Mouse (Mus musculus): Measurements from ENCODE around the gene Fam71e1. TPM values are rescaled to one million over a fixed set of nuclear protein-coding genes. Genes with fewer than 3 reads are reported as not detected.

Fam71e1 gene
- total RNA-seq (2021) = 10 to 100 TPM; 23.8 to 27.3 TPM

DNA sequence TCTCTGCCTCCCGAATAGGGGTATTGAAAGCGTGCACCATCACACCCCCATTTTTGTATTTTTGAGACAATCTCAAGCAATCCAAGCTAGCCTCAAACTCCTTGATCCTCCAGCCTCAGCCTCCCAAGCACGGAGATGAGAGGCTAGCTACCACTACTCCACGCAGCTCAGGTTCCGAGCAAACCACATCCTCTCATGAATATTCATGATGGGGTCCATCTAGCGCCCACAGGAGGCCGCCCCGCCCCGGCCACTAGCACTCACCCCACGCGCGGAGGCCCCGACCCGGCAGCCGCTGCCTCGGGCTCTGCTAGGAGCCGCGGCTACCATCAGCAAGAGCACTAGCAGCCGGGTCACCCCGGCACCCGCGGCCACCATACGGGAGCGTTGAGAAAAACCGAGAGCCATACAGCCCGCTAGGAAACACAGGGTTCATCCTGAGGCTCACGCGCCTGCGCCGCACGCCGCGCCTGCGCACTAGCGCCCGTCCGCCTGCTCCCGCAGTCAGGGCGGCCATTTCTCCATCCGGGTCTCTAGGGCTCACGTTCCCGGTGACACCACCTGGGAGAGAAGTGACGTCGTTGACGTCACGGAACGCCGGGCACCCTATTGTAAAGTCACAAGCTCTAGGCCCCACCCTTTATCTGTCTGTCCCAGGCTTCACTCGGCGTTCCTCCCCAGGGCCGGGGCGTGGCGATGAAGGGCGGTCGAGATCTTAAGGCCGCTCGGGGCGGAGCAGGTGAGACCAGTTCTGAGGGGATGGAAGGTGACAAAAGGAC, at the start of gene Fam71e1, which contains the start of gene Emc10:
Fam71e1 (plus strand) TSS at position 590 of the 779 bp plus-strand sequence.
Emc10 (minus strand) TSS at position 538 of the 779 bp plus-strand sequence.
- peak; percentile 98 for DNase-seq
- intact Hi-C loops (cut with DNase I) = no loop called here

DNA sequence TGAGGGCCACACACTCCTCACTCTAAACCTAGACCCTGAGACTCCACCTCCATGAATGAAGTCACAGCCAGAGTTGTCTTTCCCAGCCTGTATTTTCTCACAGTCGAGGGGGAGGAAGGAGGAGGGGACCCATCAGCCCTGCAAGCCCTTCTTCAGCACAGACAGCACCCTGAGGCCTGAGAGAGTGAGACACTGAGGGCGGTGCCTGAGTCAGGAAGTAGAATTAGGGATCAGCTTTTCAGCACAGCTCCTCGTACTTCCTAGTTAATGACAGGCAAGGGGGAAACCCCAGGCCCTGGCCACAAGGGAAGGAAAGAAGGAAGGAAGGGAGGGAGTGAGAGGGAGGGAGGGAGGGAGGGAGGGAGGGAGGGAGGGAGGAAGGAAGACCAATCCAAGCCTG, 43.1 kb upstream of the Fam71e1 start:
- no peak for DNase-seq
- intact Hi-C loops (cut with DNase I) = no loop called here

DNA sequence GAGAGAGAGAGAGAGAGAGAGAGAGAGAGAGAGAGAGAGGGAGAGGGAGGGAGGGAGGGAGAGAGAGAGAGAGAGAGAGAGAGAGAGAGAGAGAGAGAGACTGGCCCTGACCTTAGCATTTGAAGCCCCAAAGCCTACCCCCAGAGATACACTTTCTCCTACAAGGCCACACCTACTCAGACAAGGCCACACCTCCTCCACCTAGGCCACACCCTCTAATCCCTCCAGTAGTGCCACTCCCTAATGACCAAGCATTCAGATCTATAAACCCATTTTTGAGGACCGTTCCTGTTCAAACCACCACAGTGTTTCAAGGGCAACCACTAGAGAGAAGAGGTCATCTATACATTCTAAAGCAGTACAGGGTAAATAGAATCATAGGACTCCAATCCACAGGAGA, 40.1 kb upstream of the Fam71e1 start:
- intact Hi-C loops (cut with DNase I) = no loop called here
- DNase-seq = no peak

DNA sequence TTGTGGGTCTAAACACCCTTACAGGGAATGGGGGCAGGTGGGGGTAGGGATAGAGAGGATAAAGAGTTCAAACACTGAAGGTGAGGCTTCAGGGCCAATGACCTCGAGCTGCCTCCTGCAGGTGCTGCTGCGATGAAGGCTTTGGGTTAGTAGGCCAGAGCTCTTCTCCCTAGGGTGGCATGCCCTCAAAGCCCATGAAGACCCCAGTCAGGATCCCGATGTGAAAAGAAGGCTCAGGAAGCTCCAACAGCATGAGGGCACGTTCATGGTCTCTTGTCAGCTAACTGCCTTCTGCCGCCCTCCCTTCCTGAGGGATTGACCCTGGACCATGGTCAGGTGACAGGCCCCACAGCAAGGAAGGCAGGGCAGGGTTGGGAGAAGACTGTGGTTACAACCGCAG, 36.3 kb upstream of the Fam71e1 start:
- DNase-seq = no peak
- intact Hi-C loops (cut with DNase I) = no loop called here

DNA sequence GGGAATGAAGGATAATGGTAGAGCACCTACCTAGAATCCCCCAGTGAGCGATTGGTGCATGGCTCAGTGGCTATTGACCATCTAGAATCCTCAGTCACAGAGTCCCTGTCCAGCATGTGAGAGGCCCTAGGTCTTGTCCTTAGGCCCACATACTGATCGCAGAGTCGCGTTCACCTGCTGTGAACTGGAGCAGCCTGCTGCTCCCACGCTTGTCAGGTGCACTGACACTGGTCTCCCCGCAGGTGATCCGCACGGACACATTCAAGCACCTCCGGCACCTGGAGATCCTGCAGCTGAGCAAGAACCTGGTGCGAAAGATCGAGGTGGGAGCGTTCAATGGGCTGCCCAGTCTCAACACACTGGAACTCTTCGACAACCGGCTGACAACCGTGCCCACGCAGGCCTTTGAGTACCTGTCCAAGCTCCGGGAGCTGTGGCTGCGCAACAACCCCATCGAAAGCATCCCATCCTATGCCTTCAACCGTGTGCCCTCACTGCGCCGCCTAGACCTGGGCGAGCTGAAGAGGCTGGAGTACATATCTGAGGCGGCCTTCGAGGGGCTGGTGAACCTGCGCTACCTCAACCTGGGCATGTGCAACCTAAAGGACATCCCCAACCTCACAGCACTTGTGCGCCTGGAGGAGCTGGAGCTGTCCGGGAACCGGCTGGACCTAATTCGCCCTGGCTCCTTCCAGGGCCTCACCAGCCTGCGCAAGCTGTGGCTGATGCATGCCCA, 35.4 kb upstream of the Fam71e1 start:
- intact Hi-C loops (cut with DNase I) = no loop called here
- no peak for DNase-seq

DNA sequence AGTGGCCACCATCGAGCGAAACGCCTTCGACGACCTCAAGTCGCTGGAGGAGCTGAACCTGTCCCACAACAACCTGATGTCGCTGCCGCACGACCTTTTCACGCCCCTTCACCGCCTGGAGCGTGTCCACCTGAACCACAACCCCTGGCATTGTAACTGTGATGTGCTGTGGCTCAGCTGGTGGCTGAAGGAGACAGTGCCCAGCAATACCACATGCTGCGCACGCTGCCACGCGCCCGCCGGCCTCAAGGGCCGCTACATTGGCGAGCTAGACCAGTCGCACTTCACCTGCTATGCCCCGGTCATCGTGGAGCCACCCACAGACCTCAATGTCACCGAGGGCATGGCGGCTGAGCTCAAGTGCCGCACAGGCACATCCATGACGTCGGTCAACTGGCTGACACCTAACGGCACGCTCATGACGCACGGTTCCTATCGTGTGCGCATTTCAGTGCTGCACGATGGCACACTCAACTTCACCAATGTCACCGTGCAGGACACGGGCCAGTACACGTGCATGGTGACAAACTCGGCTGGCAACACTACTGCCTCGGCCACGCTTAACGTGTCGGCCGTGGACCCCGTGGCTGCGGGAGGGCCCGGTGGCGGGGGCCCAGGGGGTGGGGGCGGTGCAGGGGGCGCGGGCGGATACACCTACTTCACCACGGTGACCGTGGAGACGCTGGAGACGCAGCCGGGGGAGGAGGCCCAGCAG, 34.7 kb upstream of the Fam71e1 start:
- intact Hi-C loops (cut with DNase I) = no loop called here
- no peak for DNase-seq

DNA sequence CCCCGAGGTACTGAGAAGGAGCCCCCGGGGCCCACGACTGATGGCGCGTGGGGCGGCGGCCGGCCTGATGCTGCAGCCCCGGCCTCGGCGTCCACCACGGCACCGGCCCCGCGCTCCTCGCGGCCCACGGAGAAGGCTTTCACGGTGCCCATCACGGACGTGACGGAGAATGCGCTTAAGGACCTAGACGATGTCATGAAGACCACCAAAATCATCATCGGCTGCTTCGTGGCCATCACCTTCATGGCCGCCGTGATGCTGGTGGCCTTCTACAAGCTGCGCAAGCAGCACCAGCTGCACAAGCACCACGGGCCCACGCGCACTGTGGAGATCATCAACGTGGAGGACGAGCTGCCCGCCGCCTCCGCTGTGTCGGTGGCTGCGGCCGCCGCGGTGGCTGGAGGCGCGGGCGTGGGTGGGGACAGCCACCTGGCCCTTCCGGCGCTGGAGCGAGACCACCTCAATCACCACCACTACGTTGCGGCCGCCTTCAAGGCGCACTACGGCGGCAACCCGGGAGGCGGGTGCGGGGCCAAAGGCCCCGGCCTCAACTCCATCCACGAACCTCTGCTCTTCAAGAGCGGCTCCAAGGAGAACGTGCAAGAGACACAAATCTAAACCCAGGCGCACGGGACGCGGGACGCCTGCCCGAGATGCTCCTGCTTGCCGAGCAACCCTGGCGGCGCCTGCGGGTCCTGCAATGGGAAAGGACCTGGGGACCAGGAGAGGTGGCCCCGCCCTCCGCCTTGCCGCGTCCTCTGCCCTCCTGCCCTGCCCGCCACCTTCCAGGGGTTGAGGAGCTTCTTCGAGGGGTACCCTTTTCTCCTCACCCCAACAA, 33.9 kb upstream of the Fam71e1 start:
- intact Hi-C loops (cut with DNase I) = no loop called here
- peak; percentile 64 for DNase-seq

DNA sequence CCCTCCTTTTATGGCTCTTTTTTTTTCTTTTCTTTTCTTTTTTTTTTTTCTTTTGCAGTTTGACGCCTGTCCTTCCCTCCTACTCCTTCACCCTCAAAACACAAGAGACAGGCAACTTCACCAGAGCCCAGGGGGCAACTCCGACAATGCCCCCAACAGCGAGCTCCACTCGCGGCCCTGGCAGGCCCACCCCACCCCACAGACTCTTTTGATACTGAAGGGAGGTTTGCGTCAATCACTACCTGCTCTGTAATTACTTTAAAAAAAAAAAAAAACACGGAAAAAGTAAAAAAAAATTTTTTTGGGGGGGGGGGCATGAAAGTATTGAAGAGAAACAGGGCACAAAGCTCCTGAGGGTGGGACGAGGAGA, 33.3 kb upstream of the Fam71e1 start:
- no peak for DNase-seq
- intact Hi-C loops (cut with DNase I) = no loop called here

DNA sequence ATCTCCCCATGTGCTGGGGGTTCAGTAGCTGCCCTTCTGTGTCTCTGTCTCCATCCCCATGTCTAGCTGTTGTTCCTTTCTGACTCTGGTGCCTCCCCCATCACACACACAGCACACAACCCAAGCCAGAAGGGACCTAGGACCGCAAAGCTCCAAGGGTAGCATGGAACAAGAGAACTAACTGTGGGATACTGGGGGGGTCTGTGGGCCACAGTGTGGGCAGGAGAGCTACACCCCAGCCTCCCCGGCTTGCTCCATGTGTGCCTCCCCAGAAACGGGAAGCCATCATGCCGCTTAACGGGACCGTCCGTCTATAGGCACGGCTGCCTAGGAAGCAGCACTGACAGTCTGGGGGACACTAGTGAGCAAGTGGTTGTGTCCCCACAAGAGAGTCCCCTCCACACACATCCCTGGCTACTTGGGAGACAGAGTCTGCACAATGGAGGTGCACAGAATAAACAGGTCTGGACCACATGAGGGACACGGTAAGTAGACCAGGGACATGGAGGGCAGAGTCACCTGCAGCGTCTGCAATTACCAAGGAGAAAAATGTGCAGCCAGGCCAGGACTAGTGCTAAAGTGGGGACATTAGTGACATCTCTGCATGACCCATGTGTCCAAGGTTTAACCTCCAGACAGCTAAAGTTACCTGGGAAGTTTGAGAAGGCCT, 32.7 kb upstream of the Fam71e1 start:
- intact Hi-C loops (cut with DNase I) = no loop called here
- DNase-seq = no peak

DNA sequence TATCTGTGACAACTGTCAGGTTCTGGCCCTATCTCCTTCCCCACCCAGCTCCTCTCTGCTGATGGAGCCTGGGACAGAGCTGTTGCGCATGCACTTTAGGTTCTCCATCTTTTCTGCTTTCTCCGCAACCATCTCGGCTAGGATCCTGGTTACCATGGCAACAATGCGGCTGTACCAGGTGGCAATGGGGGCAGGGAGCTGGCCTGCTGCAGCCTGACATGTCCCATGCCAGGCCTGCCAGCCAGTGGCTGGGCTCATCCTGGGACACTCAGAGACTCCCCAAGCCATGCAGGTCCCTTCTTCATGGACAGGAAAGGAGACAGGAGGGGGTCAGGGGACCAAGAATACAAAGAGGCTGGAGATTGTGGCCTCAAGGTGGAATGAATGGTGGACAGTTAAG, 31.9 kb upstream of the Fam71e1 start:
- DNase-seq = peak; percentile 93
- intact Hi-C loops (cut with DNase I) = no loop called here

DNA sequence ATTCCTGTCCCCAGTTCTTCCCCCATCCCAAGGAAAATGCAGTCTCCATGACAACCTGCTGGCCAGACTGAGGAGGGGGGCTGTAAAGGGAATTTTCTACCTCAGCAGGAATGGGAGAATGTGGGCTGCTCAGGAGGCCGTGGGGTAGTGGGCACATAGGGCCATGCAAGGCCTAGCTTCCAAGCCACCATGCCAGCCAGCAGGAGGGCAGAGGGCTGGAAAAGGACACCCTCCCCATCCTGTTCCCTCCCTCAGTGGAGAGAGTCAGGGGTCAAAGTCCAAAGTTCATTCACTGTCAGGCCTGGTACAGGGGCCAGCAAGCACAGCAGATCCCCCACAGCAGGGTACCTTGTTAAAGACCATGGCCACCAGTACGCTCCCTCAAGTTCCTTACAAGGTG, 31.3 kb upstream of the Fam71e1 start, which contains the start of gene Aspdh:
Aspdh (plus strand) TSS at position 281 of the 400 bp plus-strand sequence.
- intact Hi-C loops (cut with DNase I) = no loop called here
- DNase-seq = no peak

DNA sequence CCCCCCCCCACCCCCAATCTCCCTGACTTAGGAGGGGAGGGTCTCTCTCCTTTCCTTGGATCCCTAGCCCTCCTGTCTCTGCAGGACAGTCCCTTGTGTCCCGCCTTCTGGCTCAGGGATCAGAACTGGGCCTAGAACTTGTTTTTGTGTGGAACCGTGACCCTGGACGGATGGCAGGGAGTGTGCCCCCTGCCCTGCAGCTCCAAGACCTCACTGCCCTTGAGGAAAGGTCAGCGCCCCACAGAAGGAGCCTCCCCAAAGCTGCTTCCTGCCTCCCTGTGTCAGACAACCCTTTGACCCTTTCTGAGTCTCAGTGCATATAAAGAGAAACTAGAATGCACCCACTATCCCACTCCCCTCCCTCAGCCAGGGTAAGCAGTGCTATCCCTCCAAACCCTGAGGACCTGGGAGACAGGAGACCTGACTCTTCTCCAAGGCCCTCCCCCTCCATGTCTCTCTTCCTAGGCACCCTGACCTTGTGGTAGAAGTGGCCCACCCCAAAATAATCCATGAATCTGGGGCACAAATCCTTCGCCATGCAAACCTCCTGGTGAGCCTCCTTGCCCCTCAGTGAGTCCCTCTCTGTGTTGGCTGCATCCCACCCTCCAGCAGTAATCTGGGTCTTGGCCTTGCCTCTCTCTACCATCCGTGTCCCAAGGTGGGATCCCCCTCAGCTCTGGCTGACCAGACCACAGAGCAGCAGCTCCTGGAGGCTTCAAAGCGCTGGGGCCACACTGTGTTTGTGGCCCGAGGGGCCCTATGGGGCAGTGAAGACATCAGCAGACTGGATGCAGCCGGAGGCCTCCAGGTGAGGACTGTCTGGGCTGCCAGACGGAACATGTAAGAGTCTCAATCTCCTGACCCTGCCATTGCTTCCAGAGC, 30.1 kb upstream of the Fam71e1 start:
- no peak for DNase-seq
- intact Hi-C loops (cut with DNase I) = no loop called here

DNA sequence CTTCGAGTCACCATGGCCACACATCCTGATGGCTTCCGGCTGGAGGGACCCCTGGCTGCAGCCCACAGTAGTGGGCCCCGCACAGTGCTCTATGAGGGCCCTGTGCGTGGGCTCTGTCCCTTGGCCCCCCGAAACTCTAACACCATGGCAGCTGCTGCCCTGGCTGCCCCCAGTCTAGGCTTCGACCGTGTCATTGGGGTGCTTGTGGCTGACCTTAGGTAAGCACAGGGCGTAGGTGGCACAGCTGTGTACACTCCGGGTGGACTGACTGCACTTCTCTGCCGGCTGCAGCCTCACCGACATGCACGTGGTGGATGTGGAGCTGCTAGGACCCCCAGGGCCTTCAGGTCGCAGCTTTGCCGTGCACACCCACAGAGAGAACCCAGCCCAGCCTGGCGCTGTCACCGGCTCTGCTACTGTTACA, 29.5 kb upstream of the Fam71e1 start:
- no peak for DNase-seq
- intact Hi-C loops (cut with DNase I) = no loop called here

DNA sequence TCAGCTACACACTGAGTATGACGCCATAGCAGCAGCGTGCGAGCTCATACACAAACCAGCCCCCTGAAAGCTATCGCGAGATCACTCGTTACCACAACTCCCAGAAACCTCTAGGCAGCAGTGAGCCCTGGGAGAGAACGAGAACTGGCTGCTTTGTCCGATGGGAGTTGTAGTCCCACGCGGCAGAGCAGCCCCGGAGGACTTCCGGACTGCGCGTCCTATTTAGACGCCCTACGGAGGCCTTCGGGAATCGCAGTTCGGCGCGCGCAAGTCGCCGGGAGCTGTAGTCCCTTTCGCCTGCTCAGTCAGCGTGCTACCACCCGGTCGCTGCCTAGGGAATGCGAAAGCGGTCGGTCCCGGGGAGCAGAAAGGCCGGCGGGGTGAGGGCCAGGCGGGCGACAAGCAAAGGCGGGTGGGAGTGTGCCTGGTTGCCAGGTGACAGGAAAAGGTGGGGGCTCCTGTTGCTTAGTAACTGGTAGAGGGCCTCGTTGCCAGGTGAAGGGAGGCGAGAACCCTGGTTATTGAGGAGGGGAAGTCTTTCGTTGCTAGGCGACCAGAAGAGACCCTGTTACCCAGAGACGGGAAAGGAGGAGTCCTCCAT, 28.5 kb upstream of the Fam71e1 start, which contains the start of gene Josd2:
Josd2 (plus strand) TSS at position 170 of the 601 bp plus-strand sequence.
- intact Hi-C loops (cut with DNase I) = no loop called here
- peak; percentile 95 for DNase-seq

DNA sequence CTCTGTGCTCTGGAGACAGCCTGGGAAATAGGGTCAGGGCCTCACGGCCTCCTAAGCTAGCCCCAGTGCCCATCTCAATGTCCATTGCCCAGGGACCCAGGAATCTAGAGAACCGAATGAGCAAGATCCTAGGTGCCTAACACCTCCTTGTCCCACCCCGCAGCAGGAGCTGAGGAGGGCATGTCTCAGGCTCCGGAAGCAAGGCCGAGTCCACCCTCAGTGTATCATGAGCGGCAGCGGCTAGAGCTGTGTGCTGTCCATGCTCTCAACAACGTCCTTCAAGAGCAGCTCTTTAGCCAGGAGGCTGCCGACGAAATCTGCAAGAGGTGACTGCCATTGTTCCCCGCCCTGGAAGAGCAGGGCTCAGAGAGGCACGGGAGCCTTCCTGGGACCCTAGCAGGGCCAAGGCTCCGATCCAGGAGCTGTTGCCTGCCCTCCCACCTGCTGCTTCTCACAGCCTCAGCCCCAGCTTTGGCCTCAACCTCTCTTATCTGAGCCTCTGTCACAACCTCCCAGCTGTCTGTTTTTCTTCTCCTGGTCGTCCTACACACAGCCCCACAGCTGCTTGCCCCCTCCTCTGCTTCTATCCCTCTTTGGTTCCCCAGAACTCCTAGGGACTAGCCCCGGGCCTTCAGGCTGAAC, 27.6 kb upstream of the Fam71e1 start:
- intact Hi-C loops (cut with DNase I) = no loop called here
- DNase-seq = no peak

DNA sequence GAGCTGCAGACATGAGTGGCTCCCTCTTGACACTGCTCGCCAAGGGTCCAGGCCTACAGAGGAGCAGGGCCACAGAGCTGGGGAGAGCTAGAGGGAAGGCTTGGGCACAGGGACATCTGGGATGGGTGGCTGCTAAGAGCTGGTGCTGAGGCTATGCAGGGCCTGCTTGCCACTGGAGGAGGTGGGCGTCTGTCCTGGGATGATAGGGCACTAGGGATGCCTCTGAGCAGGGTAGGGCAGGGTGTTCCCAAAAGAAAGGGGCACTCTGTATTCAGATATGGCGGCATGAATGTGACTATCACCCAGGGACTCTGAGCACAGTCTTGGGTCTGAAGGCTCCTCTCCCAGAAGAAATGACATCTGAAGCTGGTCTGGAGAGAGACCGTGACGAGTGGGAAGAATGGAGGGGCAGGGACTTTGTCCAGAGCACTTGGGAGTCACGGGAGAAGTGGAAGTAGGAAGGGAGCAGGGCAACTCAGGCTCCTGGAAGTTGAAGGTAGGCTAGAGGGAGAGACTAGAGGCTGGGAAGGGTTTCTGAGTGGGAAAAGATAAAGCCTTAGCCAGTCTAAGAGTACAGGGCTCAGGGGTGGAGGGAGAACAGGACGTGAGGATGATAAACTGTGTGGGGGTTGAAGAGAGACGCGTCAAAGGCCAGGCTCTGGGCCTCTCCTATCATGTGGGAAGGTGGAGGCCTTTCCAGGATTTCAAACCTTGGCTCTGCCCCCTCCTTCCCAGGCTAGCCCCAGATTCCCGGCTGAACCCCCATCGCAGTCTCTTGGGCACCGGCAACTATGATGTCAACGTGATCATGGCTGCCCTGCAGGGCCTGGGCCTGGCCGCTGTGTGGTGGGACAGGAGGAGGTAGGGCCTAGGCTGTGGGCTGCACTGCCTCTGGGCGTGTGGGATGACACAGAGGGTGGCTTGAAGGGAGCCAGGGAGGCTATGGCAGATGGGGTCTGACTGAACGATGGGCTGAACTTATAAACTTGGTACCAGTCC, 26.4 kb upstream of the Fam71e1 start:
- intact Hi-C loops (cut with DNase I) = no loop called here
- no peak for DNase-seq

Measured in left cerebral cortex, postnatal 4 days (tissue).